Mouse (Mus musculus): Measurements from ENCODE around the gene Rnf168. TPM values are rescaled to one million over a fixed set of nuclear protein-coding genes. Genes with fewer than 3 reads are reported as not detected.
"Not testable (repeated sequence)": the region's sequence is repeated elsewhere in the genome, so short reads cannot be mapped to it uniquely, and the experiment has no call there.

The Rnf168 gene
- polyA plus RNA-seq, 1 experiment from 2014 or later = 36.1 TPM

DNA sequence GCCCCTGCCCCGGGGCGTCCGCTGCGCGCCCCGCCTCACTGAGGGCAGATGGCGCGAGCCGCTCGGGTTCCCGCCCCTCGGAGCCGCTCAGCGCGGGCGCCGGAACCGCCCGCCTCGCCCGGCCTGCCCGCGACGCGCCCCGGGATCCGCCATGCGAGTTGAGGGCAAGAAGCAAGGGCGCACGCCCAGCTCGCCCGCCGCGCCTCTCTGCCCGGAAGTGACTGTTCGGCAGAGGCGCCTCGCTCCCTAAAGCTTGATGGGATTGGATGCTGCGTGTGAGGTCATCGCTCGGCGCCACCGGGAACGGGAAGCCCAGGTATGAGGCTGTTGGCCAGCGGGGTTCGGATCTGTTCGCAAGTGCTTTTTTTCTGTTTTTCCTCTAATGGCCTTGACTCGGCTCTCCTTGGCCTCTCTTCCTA is 30.3 kb upstream of the Rnf168 start, which contains the start of the genes Fbxo45 and Wdr53:
Gene Fbxo45, minus strand, starts transcription at position 207 of the 419 bp plus-strand sequence.
Gene Wdr53, plus strand, starts transcription at position 276 of the 419 bp plus-strand sequence.
- H3K4me3 ChIP-seq (ENCODE audit: low read depth, low read length) = peak within 1 kb of the TSS; percentile 83
- H3K27ac ChIP-seq (ENCODE audit: low read depth) = peak within 1 kb of the TSS; percentile 95
- under 1% methylated on average over 48 of the region's 48 CpGs for WGBS
- H3K4me1 ChIP-seq (ENCODE audit: insufficient read depth) = peaks cover 8% of the 10 kb centered on the region; the same call in 1 of the 2 replicates
- DNase-seq (peak; percentile 97), ATAC-seq (ENCODE audit: insufficient read depth) (peak; percentile 99)
- no peak for TF ChIP-seq CTCF (IDR thresholded peaks at IDR 0.05; ENCODE audit: low read depth)
- no peaks in the 10 kb centered on the region for H3K9me3 ChIP-seq (ENCODE audit: low read depth, low read length)
- H3K27me3 ChIP-seq (ENCODE audit: insufficient read depth, low read length) = no peaks in the 10 kb centered on the region
- H3K4me2 ChIP-seq = peak within 1 kb of the TSS; percentile 71
- H3K9ac ChIP-seq = peak within 1 kb of the TSS; percentile 87
- H3K36me3 ChIP-seq (ENCODE audit: insufficient read depth) = peaks cover 4% of the 10 kb centered on the region; the same call in 1 of the 2 replicates

DNA sequence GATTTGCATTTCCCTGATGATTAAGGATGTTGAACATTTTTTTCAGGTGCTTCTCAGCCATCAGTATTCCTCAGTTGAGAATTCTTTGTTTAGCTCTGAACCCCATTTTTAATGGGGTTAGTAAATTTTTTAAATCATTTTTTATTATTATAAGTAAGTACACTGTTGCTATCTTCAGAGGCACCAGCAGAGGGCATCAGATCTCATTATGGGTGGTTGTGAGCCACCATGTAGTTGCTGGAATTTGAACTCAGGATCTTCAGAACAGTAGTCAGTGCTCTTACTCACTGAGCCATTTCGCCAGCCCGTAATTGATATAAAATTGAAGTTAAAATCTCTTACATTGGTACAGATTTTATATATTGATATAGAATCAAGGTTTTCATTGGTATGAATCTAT is 13.0 kb upstream of the Rnf168 start:
- not testable (repeated sequence) for ATAC-seq (ENCODE audit: insufficient read depth); H3K36me3 ChIP-seq (ENCODE audit: insufficient read depth); H3K9me3 ChIP-seq (ENCODE audit: low read depth, low read length); H3K27ac ChIP-seq (ENCODE audit: low read depth); H3K9ac ChIP-seq; H3K27me3 ChIP-seq (ENCODE audit: insufficient read depth, low read length); H3K4me2 ChIP-seq; H3K4me1 ChIP-seq (ENCODE audit: insufficient read depth); H3K4me3 ChIP-seq (ENCODE audit: low read depth, low read length)
- 91% methylated on average over 2 of the region's 2 CpGs for WGBS
- TF ChIP-seq CTCF (IDR thresholded peaks at IDR 0.05; ENCODE audit: low read depth) = peak; percentile 38; the same call in 1 of the 2 replicates
- DNase-seq = peak; percentile 49

DNA sequence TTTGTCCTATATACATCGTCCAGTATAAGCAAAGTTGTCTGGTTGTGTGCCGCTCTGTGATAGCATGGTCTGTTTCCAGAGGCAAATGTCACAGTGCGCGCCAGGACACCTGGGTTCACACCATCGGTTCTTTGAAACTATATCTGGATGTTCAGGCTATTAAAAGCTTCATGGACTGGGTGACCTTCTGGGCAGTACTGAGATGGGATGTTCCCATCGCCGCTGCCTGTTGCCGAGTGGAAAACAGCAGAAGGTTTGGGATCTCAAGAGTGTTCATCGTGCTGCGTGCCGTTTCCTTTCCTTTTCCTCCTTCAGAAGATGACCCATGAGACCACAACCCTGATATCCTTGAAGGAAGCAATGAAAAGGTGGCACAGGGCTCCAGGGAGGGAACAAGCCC is 6.0 kb upstream of the Rnf168 start, which contains the start of gene Smco1:
Gene Smco1, plus strand, starts transcription at position 178 of the 400 bp plus-strand sequence.
- no peaks in the 10 kb centered on the region for H3K27me3 ChIP-seq (ENCODE audit: insufficient read depth, low read length)
- DNase-seq (no peak), ATAC-seq (ENCODE audit: insufficient read depth) (no peak)
- no peaks in the 10 kb centered on the region for H3K4me1 ChIP-seq (ENCODE audit: insufficient read depth)
- H3K4me2 ChIP-seq = no peak within 1 kb of the TSS
- TF ChIP-seq CTCF (IDR thresholded peaks at IDR 0.05; ENCODE audit: low read depth) = no peak
- WGBS = 81% methylated on average over 11 of the region's 11 CpGs
- no peak within 1 kb of the TSS for H3K9ac ChIP-seq
- H3K36me3 ChIP-seq (ENCODE audit: insufficient read depth) = no peaks in the 10 kb centered on the region
- no peak within 1 kb of the TSS for H3K27ac ChIP-seq (ENCODE audit: low read depth)
- H3K9me3 ChIP-seq (ENCODE audit: low read depth, low read length) = no peaks in the 10 kb centered on the region
- no peak within 1 kb of the TSS for H3K4me3 ChIP-seq (ENCODE audit: low read depth, low read length)

DNA sequence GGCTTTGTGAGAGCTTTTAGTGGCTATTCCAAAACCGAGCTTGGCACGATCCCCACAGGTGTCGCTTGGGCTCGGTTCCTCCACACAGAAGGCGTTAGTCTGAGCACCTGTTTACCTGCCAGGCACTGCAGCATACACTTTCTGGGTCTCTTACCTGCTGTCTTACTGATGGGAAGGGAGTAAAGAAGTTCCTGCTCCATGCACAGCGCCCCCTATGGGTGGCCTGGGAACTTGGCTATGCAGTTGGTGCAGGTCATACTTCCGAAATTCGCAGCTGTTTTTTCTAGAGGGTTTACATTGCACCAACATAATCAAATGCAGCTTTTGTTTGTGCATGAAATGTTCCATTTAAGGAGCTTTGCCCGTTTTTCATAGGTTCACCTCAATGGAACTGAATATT is 3.9 kb upstream of the Rnf168 start:
- H3K9me3 ChIP-seq (ENCODE audit: low read depth, low read length) = no peaks in the 10 kb centered on the region
- peak; percentile 62 for TF ChIP-seq CTCF (IDR thresholded peaks at IDR 0.05; ENCODE audit: low read depth)
- H3K27me3 ChIP-seq (ENCODE audit: insufficient read depth, low read length) = no peaks in the 10 kb centered on the region
- 49% methylated on average over 9 of the region's 9 CpGs for WGBS
- DNase-seq = peak; percentile 13
- no peak overlapping the region for H3K4me2 ChIP-seq
- no peaks in the 10 kb centered on the region for H3K36me3 ChIP-seq (ENCODE audit: insufficient read depth)
- H3K4me3 ChIP-seq (ENCODE audit: low read depth, low read length) = no peak overlapping the region
- no peak overlapping the region for H3K27ac ChIP-seq (ENCODE audit: low read depth)
- no peak for ATAC-seq (ENCODE audit: insufficient read depth)
- no peaks in the 10 kb centered on the region for H3K4me1 ChIP-seq (ENCODE audit: insufficient read depth)
- no peak overlapping the region for H3K9ac ChIP-seq

DNA sequence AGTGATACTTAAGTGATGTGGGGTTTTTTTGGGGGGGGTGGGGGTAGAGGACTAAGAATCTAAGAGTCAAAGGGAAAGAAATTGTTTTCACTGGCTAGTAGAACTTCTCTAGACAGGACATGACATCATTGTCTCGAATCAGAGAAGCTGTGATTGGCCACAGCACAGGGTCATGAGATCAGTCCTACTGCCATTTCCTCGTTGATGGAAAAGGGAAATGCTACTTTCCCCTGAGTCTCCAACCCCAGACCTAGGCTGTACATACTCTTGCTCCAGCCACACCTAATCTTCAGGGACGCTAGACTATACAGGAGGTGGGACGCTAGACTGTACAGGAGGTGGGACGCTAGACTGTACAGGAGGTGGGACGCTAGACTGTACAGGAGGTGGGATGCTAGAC is 2.2 kb upstream of the Rnf168 start:
- Histone ChIP-seq H3K9ac (no peak overlapping the region), H3K4me1 (ENCODE audit: insufficient read depth) (no peaks in the 10 kb centered on the region), H3K27ac (ENCODE audit: low read depth) (no peak overlapping the region), H3K4me3 (ENCODE audit: low read depth, low read length) (no peak overlapping the region), H3K4me2 (no peak overlapping the region), H3K27me3 (ENCODE audit: insufficient read depth, low read length) (no peaks in the 10 kb centered on the region), H3K36me3 (ENCODE audit: insufficient read depth) (peaks cover 5% of the 10 kb centered on the region), H3K9me3 (ENCODE audit: low read depth, low read length) (peaks cover 1% of the 10 kb centered on the region; the same call in 1 of the 2 replicates)
- ATAC-seq (ENCODE audit: insufficient read depth) = no peak
- TF ChIP-seq CTCF (IDR thresholded peaks at IDR 0.05; ENCODE audit: low read depth) = no peak
- 82% methylated on average over 6 of the region's 6 CpGs for WGBS
- no peak for DNase-seq

DNA sequence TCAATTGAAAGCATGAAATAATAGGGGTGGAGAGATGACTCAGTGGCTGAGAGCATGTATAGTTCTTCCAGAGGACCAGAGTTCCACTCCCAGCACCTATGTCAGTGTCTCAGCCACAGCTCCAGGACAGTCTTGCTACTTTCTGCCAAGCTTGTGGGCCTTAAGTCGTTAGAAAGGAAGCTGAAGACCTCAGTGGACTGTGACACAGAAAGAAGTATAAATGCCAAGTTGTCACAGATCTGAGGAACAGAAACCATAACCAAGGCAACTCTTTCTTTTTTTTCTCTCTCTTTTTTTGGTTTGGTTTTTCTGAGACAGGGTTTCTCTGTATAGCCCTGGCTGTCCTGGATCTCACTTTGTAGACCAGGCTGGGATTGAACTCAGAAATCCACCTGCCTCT is 1.4 kb upstream of the Rnf168 start:
- no peak overlapping the region for H3K9ac ChIP-seq
- H3K27me3 ChIP-seq (ENCODE audit: insufficient read depth, low read length) = no peaks in the 10 kb centered on the region
- peaks cover 5% of the 10 kb centered on the region; the same call in 1 of the 2 replicates for H3K9me3 ChIP-seq (ENCODE audit: low read depth, low read length)
- H3K4me2 ChIP-seq = no peak overlapping the region
- TF ChIP-seq CTCF (IDR thresholded peaks at IDR 0.05; ENCODE audit: low read depth) = no peak
- peaks cover 11% of the 10 kb centered on the region for H3K36me3 ChIP-seq (ENCODE audit: insufficient read depth)
- H3K4me3 ChIP-seq (ENCODE audit: low read depth, low read length) = no peak overlapping the region
- DNase-seq = no peak
- no peak overlapping the region for H3K27ac ChIP-seq (ENCODE audit: low read depth)
- ATAC-seq (ENCODE audit: insufficient read depth) = no peak
- 67% methylated on average over 1 of the region's 1 CpGs for WGBS
- no peaks in the 10 kb centered on the region for H3K4me1 ChIP-seq (ENCODE audit: insufficient read depth)

DNA sequence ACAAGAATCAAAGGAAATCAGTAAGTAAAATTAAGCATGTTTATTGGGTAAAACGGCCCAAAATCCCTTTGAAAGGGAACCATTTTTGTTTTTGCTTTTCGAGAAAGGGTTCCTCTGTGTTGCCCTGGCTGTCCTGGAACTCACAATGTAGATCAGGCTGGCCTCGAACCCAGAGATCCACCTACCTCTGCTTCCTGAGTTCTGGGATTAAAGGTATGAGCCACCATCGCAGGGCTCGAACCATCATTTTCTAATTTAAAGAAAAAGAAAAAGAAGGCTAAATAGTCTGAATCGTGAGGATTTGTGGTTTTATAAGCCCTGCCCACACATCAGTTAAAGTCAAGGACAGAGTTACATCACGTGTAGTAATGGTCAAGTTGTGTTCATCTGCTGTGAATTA is 1.1 kb downstream of the Rnf168 start:
- Histone ChIP-seq H3K4me2 (peak overlapping the region; percentile 61), H3K4me3 (ENCODE audit: low read depth, low read length) (peak overlapping the region; percentile 85), H3K27me3 (ENCODE audit: insufficient read depth, low read length) (no peaks in the 10 kb centered on the region), H3K27ac (ENCODE audit: low read depth) (no peak overlapping the region; the same call in 1 of the 2 replicates), H3K9ac (peak overlapping the region; percentile 93), H3K36me3 (ENCODE audit: insufficient read depth) (peaks cover 25% of the 10 kb centered on the region), H3K9me3 (ENCODE audit: low read depth, low read length) (peaks cover 5% of the 10 kb centered on the region; the same call in 1 of the 2 replicates), H3K4me1 (ENCODE audit: insufficient read depth) (0 out of 2 replicates have a peak, but pooled peaks cover 4% of the 10 kb centered on the region)
- peak; percentile 23 for DNase-seq
- 38% methylated on average over 7 of the region's 7 CpGs for WGBS
- no peak for TF ChIP-seq CTCF (IDR thresholded peaks at IDR 0.05; ENCODE audit: low read depth)
- ATAC-seq (ENCODE audit: insufficient read depth) = no peak

Data from lung, embryonic 14.5 days (tissue).